Mouse (Mus musculus): Measurements from ENCODE around the gene Ank3.
A peak's percentile ranks its signal among the peaks of the same experiment; 100 is the strongest.

Ank3 gene

GRCm38 (mm10) chr10:69542439-69542838 lies 143.9 kb downstream of the Ank3 start:
- DNase-seq: no peak

GRCm38 (mm10) chr10:69543876-69544620 lies 145.5 kb downstream of the Ank3 start:
- no peak for DNase-seq

- no peak for DNase-seq
Measured at GRCm38 (mm10) chr10:69544653-69545052, 146.1 kb downstream of the Ank3 start.

GRCm38 (mm10) chr10:69545936-69546335 lies 147.4 kb downstream of the Ank3 start:
- DNase-seq: no peak

GRCm38 (mm10) chr10:69546643-69547042 lies 148.1 kb downstream of the Ank3 start:
- no peak for DNase-seq

GRCm38 (mm10) chr10:69548771-69549170 lies 150.2 kb downstream of the Ank3 start:
- no peak for DNase-seq

GRCm38 (mm10) chr10:69549221-69549620 lies 150.6 kb downstream of the Ank3 start:
- no peak for DNase-seq

- no peak for DNase-seq
Measured at GRCm38 (mm10) chr10:69550824-69551223, 152.3 kb downstream of the Ank3 start.

- no peak for DNase-seq
Measured at GRCm38 (mm10) chr10:69553091-69553490, 154.5 kb downstream of the Ank3 start.

- DNase-seq: no peak
Measured at GRCm38 (mm10) chr10:69555592-69555991, 157.0 kb downstream of the Ank3 start.

- DNase-seq: peak; percentile 61
Measured at GRCm38 (mm10) chr10:69556278-69556677, 157.7 kb downstream of the Ank3 start.

GRCm38 (mm10) chr10:69560237-69560636 lies 161.7 kb downstream of the Ank3 start:
- DNase-seq: no peak

- no peak for DNase-seq
Measured at GRCm38 (mm10) chr10:69562931-69563330, 164.4 kb downstream of the Ank3 start.

GRCm38 (mm10) chr10:69565052-69565451 lies 166.5 kb downstream of the Ank3 start:
- no peak for DNase-seq

GRCm38 (mm10) chr10:69568976-69569375 lies 170.4 kb downstream of the Ank3 start:
- no peak for DNase-seq

- DNase-seq: no peak
Measured at GRCm38 (mm10) chr10:69569740-69570139, 171.2 kb downstream of the Ank3 start.

GRCm38 (mm10) chr10:69570466-69571288 lies 172.1 kb downstream of the Ank3 start:
- DNase-seq: peak; percentile 76

GRCm38 (mm10) chr10:69571422-69571821 lies 172.8 kb downstream of the Ank3 start:
- no peak for DNase-seq

GRCm38 (mm10) chr10:69571972-69572371 lies 173.4 kb downstream of the Ank3 start:
- no peak for DNase-seq

GRCm38 (mm10) chr10:69573054-69573453 lies 174.5 kb downstream of the Ank3 start:
- DNase-seq: no peak

GRCm38 (mm10) chr10:69573746-69574145 lies 175.2 kb downstream of the Ank3 start:
- no peak for DNase-seq

GRCm38 (mm10) chr10:69574190-69574663 lies 175.7 kb downstream of the Ank3 start:
- DNase-seq: peak; percentile 29

GRCm38 (mm10) chr10:69574894-69575293 lies 176.3 kb downstream of the Ank3 start:
- DNase-seq: no peak

GRCm38 (mm10) chr10:69575451-69575850 lies 176.9 kb downstream of the Ank3 start:
- no peak for DNase-seq

Data from lung, postnatal 36 days (tissue).